Mouse (Mus musculus) MEL (cell line): ENCODE data around the gene Pex10. TPM values are rescaled to one million over a fixed set of nuclear protein-coding genes. Genes with fewer than 3 reads are reported as not detected.

Source experiments
- DNase-seq: peaks from one replicate; pipeline ENCODE4 v3.0.0; 2011; ENCODE audit warnings: low read depth, low spot score
- H3K27ac ChIP-seq: 2 replicates; pipeline ENCODE4 v1.5.1; 2012; ENCODE audit warnings: low read depth, mild to moderate bottlenecking, control low read depth, low read length, moderate library complexity; ENCODE audit not compliant: control insufficient read depth
- H3K27me3 ChIP-seq, 2 experiments: fragments of 150-350 bp in 1 of 2; sonication (generic) in 1 of 2; 2 replicates each; pipeline ENCODE4 v1.6.1; 2012; ENCODE audit warnings: low read length in 2 of 2, mild to moderate bottlenecking in 2 of 2, improper control_type of control experiment in 1 of 2, moderate library complexity in 1 of 2; ENCODE audit not compliant: insufficient read depth in 2 of 2, control insufficient read depth in 1 of 2
- H3K36me3 ChIP-seq, 2 experiments: 2 replicates each; pipeline ENCODE4 v1.6.1; 2012 to 2014; ENCODE audit warnings: low read length in 2 of 2, improper control_type of control experiment in 1 of 2, inconsistent platforms in 1 of 2, mild to moderate bottlenecking in 1 of 2; ENCODE audit not compliant: insufficient read depth in 2 of 2, control insufficient read depth in 1 of 2
- H3K4me1 ChIP-seq, 2 experiments: fragments of 150-350 bp in 1 of 2; sonication (generic) in 1 of 2; 2 replicates each; pipeline ENCODE4 v1.6.1; 2012; ENCODE audit warnings: low read length in 2 of 2, improper control_type of control experiment in 1 of 2, mild to moderate bottlenecking in 1 of 2; ENCODE audit not compliant: insufficient read depth in 2 of 2, control insufficient read depth in 1 of 2
- H3K4me3 ChIP-seq, 2 experiments: fragments of 150-350 bp in 1 of 2; sonication (generic) in 1 of 2; 2 replicates each; pipeline ENCODE4 v1.5.1; 2012; ENCODE audit warnings: low read depth in 2 of 2, low read length in 2 of 2, mild to moderate bottlenecking in 2 of 2, moderate library complexity in 2 of 2, control low read depth in 1 of 2, improper control_type of control experiment in 1 of 2; ENCODE audit not compliant: control insufficient read depth in 1 of 2, insufficient read depth in 1 of 2
- H3K79me2 ChIP-seq: 2 replicates; pipeline ENCODE4 v1.6.1; 2012; ENCODE audit warnings: mild to moderate bottlenecking, low read length, moderate library complexity; ENCODE audit not compliant: control insufficient read depth, poor library complexity, insufficient read depth
- H3K9ac ChIP-seq: 2 replicates; pipeline ENCODE4 v1.6.1; 2012; ENCODE audit warnings: low read depth, mild to moderate bottlenecking, control low read depth, low read length, moderate library complexity; ENCODE audit not compliant: control insufficient read depth, poor library complexity, severe bottlenecking
- H3K9me3 ChIP-seq: fragments of 150-350 bp; sonication (generic); replicated peaks from 2 replicates; pipeline ENCODE4 v1.6.1; 2012; ENCODE audit warnings: mild to moderate bottlenecking, low read length, improper control_type of control experiment, moderate library complexity; ENCODE audit not compliant: insufficient read depth
- CHD1 ChIP-seq: IDR thresholded peaks from 2 replicates; pipeline ENCODE4 v1.6.1; 2012; ENCODE audit warnings: low read depth, mild to moderate bottlenecking, inconsistent platforms, low read length, improper control_type of control experiment
- ELF1 ChIP-seq: IDR thresholded peaks from 2 replicates; pipeline ENCODE4 v1.6.1; 2014; ENCODE audit warnings: low read depth, mild to moderate bottlenecking, inconsistent platforms, low read length, improper control_type of control experiment, moderate library complexity
- EP300 ChIP-seq, 2 experiments: IDR thresholded peaks; 2 replicates each; pipeline ENCODE4 v1.6.1; 2011; ENCODE audit warnings: improper control_type of control experiment in 2 of 2, low read length in 2 of 2, low read depth in 1 of 2, mild to moderate bottlenecking in 1 of 2
- ETS1 ChIP-seq: IDR thresholded peaks from 2 replicates; pipeline ENCODE4 v1.6.1; 2012; ENCODE audit warnings: low read depth, mild to moderate bottlenecking, inconsistent platforms, low read length, improper control_type of control experiment, moderate library complexity
- GABPA ChIP-seq: IDR thresholded peaks from 2 replicates; pipeline ENCODE4 v1.6.1; 2012; ENCODE audit warnings: low read depth, mild to moderate bottlenecking, inconsistent platforms, low read length, improper control_type of control experiment, moderate library complexity
- GATA1 ChIP-seq: IDR thresholded peaks from 2 replicates; pipeline ENCODE4 v1.6.1; 2011; ENCODE audit warnings: low read depth, low read length, improper control_type of control experiment
- KAT2A ChIP-seq: conservative IDR thresholded peaks from 2 replicates; pipeline ENCODE4 v1.6.1; 2012; ENCODE audit warnings: low read depth, low read length, improper control_type of control experiment, inconsistent platforms
- MAX ChIP-seq: IDR thresholded peaks from 2 replicates; pipeline ENCODE4 v1.6.1; 2011; ENCODE audit warnings: low read length, improper control_type of control experiment
- MXI1 ChIP-seq: IDR thresholded peaks from 2 replicates; pipeline ENCODE4 v1.6.1; 2011; ENCODE audit warnings: mild to moderate bottlenecking, low read depth, low read length, improper control_type of control experiment
- MYC ChIP-seq: IDR thresholded peaks from 2 replicates; pipeline ENCODE4 v1.6.1; 2011; ENCODE audit warnings: low read depth, mild to moderate bottlenecking, low read length, improper control_type of control experiment, moderate library complexity
- NRF1 ChIP-seq: IDR thresholded peaks from 2 replicates; pipeline ENCODE4 v1.6.1; 2014; ENCODE audit warnings: low read depth, mild to moderate bottlenecking, inconsistent platforms, low read length, improper control_type of control experiment, moderate library complexity; ENCODE audit not compliant: poor library complexity, insufficient read depth, severe bottlenecking
- SIN3A ChIP-seq: IDR thresholded peaks from 2 replicates; pipeline ENCODE4 v1.6.1; 2012; ENCODE audit warnings: low read length, improper control_type of control experiment, inconsistent platforms
- TBP ChIP-seq: IDR thresholded peaks from 2 replicates; pipeline ENCODE4 v1.8.0; 2011; ENCODE audit warnings: low read depth, low read length, improper control_type of control experiment
- UBTF ChIP-seq: IDR thresholded peaks from 2 replicates; pipeline ENCODE4 v1.6.1; 2012; ENCODE audit warnings: low read depth, mild to moderate bottlenecking, inconsistent platforms, low read length, improper control_type of control experiment, moderate library complexity, borderline replicate concordance; ENCODE audit not compliant: insufficient read depth
- ZMIZ1 ChIP-seq: IDR thresholded peaks from 2 replicates; pipeline ENCODE4 v1.6.1; 2012; ENCODE audit warnings: low read depth, mild to moderate bottlenecking, inconsistent platforms, low read length, improper control_type of control experiment, moderate library complexity
- polyA plus RNA-seq, 2 experiments: library from polyadenylated mRNA; stranded (reverse) in 1 of 2; unstranded in 1 of 2; fragments of >175 nt in 1 of 2; fragments of >200 nt in 1 of 2; gene quantifications; 2 replicates each; pipeline versions ENCODE4 v1.2.1 to v1.2.4; 2012; ENCODE audit warnings: low replicate concordance in 2 of 2, low read depth in 1 of 2; ENCODE audit not compliant: insufficient read length in 2 of 2, insufficient read depth in 1 of 2, missing spikeins in 1 of 2
- total RNA-seq: library from RNA; depleted of rRNA; stranded (reverse); fragments of 300-350 nt; gene quantifications from 2 replicates; pipeline ENCODE4 v1.2.3, GENCODE M21; 2012

The Pex10 gene
- total and polyA plus RNA-seq, 3 experiments: 15.8 to 21.8 TPM; not detected in 1

DNA sequence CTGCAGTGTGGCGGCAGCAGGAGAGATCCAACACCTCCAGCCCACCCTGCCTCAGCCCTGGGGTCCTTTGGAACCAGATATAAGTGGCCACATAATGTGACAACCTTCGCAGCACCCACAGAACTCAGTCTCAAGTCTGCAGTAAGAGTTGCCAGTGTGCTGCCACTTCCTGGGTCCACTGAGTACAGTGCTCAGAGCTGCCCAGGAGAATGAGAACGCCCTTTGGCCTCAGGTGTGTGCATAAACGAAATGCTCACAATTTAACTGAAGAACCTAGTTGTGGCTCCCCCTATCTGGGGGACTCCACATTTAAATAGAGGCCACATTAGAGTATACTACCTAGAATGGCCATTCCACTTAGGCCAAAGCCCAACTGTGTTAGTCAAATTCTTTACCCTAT, 16.7 kb downstream of the Pex10 start:
- Histone ChIP-seq H3K36me3 (peaks cover 15 to 20% of the 10 kb centered on the region in 2 experiments), H3K79me2 (peaks cover 39% of the 10 kb centered on the region), H3K4me3 (no peak overlapping the region), H3K9ac (no peak overlapping the region), H3K27ac (no peak overlapping the region), H3K4me1 (peaks cover 3 to 18% of the 10 kb centered on the region in 2 experiments; a peak in 3 of 4 replicates), H3K9me3 (no peaks in the 10 kb centered on the region), H3K27me3 (no peaks in the 10 kb centered on the region)
- no peak for DNase-seq
- no peak for TF ChIP-seq ELF1
- 0 out of 2 replicates have a peak, but pooled peaks have one; percentile 29 for TF ChIP-seq CHD1

DNA sequence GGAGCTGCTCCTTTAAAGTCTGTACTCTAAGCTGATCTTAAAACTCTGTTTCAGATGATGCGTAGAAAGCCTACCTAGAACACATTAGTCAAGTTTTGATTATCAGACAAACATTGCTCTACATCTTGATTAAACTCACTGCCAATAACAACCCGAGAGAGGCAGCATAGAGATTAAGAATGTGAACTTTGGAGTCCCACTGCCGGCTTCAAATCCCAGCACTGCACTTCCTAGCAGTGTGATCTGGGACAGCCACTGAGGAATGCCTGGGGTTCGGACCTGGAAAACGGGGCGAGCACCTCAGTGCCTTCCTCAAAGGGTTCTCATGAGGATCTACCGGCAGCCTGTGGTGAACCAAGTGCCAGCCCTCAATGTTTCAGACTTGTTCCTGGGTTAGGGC, 17.5 kb downstream of the Pex10 start:
- Histone ChIP-seq H3K36me3 (peaks cover 15 to 20% of the 10 kb centered on the region in 2 experiments), H3K27me3 (no peaks in the 10 kb centered on the region), H3K79me2 (peaks cover 37% of the 10 kb centered on the region), H3K9ac (no peak overlapping the region; the same call in 1 of the 2 replicates), H3K4me3 (no peak overlapping the region; a peak in 1 of 4 replicates), H3K4me1 (peaks cover 3 to 18% of the 10 kb centered on the region in 2 experiments; a peak in 3 of 4 replicates), H3K9me3 (no peaks in the 10 kb centered on the region), H3K27ac (no peak overlapping the region)
- DNase-seq: no peak
- TF ChIP-seq KAT2A (no peak), EP300 (IDR thresholded peaks at IDR 0.05; ENCODE audit: low read depth in 1 of 2, low read length in 2 of 2) (no peak), NRF1 (no peak), CHD1 (no peak), MYC (no peak), GABPA (no peak), UBTF (no peak)

DNA sequence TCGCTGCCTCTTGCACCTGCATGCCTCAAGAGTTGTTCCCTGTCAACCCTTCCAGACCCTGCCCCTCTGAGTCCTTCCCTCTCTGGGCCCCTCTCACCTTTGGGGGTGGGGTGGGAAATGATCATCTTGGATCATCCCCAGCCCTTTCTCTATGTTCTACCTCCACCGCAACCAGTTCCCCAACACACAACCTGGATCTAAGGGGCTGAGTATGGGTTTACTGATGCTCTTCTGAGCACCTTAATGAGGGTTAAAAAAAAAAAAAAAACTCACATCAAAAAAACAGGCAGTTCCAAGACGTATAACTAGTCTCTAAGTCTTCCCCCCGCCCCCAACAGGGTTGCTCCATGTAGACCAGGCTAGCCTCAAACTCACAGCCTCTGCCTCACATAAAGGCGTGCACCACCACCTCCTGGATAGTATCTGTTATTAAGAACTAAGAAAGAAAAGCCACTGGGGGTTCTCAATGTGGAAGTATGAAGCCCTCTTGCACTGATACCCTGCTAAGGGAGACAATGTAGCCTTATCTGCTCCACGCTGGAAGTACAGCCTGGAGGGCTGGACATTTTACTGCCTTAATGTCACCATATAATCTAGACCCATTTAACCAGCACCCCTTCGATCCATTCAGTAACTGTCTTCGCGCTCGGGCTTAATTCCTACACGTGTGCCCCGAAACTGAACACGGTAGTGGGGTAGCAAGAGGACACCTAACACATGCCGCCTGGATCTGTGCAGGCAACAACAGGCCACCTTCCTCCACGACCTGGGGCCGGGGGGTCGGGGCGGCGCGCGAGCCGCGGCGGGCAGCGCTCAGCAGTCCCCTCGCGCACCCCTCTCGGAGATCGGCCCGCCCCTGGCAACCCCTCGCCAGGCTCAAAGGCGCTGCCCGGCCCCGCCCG, 18.6 kb downstream of the Pex10 start:
- DNase-seq: peak; percentile 69
- H3K4me1 ChIP-seq: peaks cover 3 to 18% of the 10 kb centered on the region in 2 experiments; a peak in 3 of 4 replicates
- TF ChIP-seq ZMIZ1 (no peak), SIN3A (peak; percentile 25; the same call in 1 of the 2 replicates), TBP (peak; percentile 26; the same call in 1 of the 2 replicates), MYC (peak; percentile 87), ELF1 (no peak), MAX (peak; percentile 58; the same call in 1 of the 2 replicates), GATA1 (peak; percentile 40; the same call in 1 of the 2 replicates), MXI1 (peak; percentile 84), CHD1 (0 out of 2 replicates have a peak, but pooled peaks have one; percentile 60), ETS1 (no peak)
- peak overlapping the region; percentile 91 for H3K27ac ChIP-seq
- H3K36me3 ChIP-seq: peaks cover 15 to 16% of the 10 kb centered on the region in 2 experiments
- no peaks in the 10 kb centered on the region for H3K9me3 ChIP-seq
- H3K79me2 ChIP-seq: peaks cover 37% of the 10 kb centered on the region
- H3K27me3 ChIP-seq: no peaks in the 10 kb centered on the region
- peak overlapping the region; percentile 90 for H3K9ac ChIP-seq
- H3K4me3 ChIP-seq: peak overlapping the region; percentile 94 to 100
